Mouse (Mus musculus) gastrocnemius, adult 2 months (tissue): ENCODE measurements at regions not wholly inside any gene's neighbourhood (a gene's known extent, or its start where the extent isn't known, plus 50 kb on each side); places are given as distances from the start of the nearest gene placed in this dataset.

Experiments used
- DNase-seq: peaks from one replicate; pipeline ENCODE4 v3.0.0; 2022
- H3K27ac ChIP-seq: fragments of 200-600 bp; 2 replicates; pipeline ENCODE4 v1.8.1; 2022; ENCODE audit warnings: mild to moderate bottlenecking
- H3K4me3 ChIP-seq: fragments of 200-600 bp; 2 replicates; pipeline ENCODE4 v1.8.1; 2022; ENCODE audit warnings: mild to moderate bottlenecking, moderate library complexity
- CTCF ChIP-seq: fragments of 200-600 bp; IDR thresholded peaks from 2 replicates; pipeline ENCODE4 v1.8.1; 2022; ENCODE audit warnings: antibody characterized with exemption, mild to moderate bottlenecking, moderate library complexity
- intact Hi-C: fragments of 180-260 bp; cut with DNase I; formaldehyde crosslinking; loops from one replicate; pipeline ENCODE4 v1.15.1; 2025

- TF ChIP-seq CTCF: peak; percentile 62
- no peak for DNase-seq
- Histone ChIP-seq H3K27ac (no peak overlapping the region), H3K4me3 (no peak overlapping the region)
- intact Hi-C loops: loop anchor here (5.0 kb wide), 1 partner anchor 1497 kb away; no protein-coding TSS in a partner anchor
These were observed 517.5 kb downstream of the Cps1 start for GRCm38 (mm10) chr1:67640353-67640752.

GRCm38 (mm10) chr1:67640766-67641165, 517.9 kb downstream of the Cps1 start:
- no peak for DNase-seq
- Histone ChIP-seq H3K27ac (no peak overlapping the region), H3K4me3 (no peak overlapping the region)
- TF ChIP-seq CTCF: no peak
- intact Hi-C loops: loop anchor here (5.0 kb wide), 1 partner anchor 1497 kb away; no protein-coding TSS in a partner anchor

GRCm38 (mm10) chr1:67643627-67644026, 520.8 kb downstream of the Cps1 start:
- no peak for TF ChIP-seq CTCF
- H3K4me3 ChIP-seq: no peak overlapping the region
- intact Hi-C loops: loop anchor here (5.0 kb wide), 1 partner anchor 1494 kb away; no protein-coding TSS in a partner anchor
- DNase-seq: no peak
- no peak overlapping the region for H3K27ac ChIP-seq
